Mouse (Mus musculus) adrenal gland, adult 8-10 months (tissue): ENCODE results near the gene Rnf141. TPM values are rescaled to one million over a fixed set of nuclear protein-coding genes. Genes with fewer than 3 reads are reported as not detected.

Source experiments
- DNase-seq: peaks from one replicate; pipeline ENCODE4 v3.0.0; 2022
- microRNA-seq, 2 experiments: library from miRNA; unstranded; fragments of <30 nt; microRNA quantifications; one replicate each; pipeline ENCODE4 v1.2.0; 2022
- total RNA-seq, 4 experiments: library from RNA; stranded (reverse); gene quantifications; 2 replicates each; pipeline ENCODE4 v1.2.4; 2022

The Rnf141 gene
- total RNA-seq, 4 experiments from 2014 or later: 62.0 to 88.2 (median 80.4) TPM

- DNase-seq: no peak
These were observed 87.8 kb downstream of the Rnf141 start for GRCm38 (mm10) chr7:110756440-110756839.

DNA sequence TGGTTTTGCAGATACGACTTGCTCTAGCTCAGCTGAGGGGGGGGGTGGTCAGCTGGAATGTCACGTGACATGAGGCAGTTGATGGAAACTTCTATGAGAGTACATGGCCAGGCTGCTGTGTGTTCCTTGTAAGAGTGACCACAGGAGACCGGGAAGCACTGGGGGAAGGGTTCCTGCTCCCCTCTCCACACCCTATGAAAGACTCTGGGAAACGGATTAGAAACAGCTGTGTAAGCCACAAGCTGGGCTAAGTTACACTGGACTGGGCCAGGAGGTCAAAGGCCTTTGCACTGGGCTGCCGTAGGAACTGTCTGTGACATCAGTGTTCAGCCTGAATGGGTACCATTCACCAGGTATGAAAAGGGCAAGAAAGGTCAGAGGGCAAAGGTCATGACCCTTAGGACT lies 90.3 kb downstream of the Rnf141 start:
- DNase-seq: no peak

DNA sequence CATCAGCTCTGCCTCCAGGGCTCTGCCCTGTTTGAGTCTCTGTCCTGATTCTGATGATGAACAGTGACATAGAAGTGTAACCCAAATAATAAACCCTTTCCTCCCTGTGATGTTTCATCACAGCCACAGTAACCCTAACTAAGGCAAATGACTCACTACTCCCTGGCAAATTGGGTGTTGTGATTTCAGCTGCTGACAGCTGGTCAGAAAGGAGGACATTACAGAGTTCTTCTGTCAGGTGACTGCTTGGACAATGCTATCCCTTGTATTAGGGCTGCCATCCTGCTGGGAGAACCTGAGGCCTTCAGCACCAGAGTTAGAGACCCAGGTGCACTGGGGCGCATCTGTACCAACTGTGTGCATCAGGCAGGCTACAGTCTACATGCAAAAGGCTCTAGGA lies 90.9 kb downstream of the Rnf141 start:
- DNase-seq: no peak

DNA sequence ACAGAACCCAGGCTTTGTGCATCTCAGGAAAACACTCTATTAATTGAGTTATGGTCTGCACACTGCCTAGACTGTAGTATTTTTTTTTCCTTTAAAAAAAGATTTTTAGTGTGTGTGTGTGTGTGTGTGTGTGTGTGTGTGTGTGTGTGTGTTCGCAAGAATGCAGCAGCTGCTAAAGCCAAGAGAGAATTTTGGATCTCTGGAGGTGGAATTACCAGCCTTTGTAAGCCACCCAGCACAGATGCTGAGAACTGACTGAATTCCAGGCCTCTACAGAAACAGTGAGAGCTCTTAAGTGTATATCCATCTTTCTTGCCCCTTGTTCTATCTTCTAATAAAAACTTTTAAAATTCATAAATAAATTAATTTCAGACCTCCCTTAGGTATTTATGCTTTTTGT lies 92.6 kb downstream of the Rnf141 start:
- DNase-seq: no peak

GRCm38 (mm10) chr7:110750834-110751233 lies 93.4 kb downstream of the Rnf141 start:
- DNase-seq: no peak

Small RNAs within 50 kb of the gene (microRNA-seq; reads per million reads assigned to microRNA genes)
- 0 reads per million in 2 experiments for gene Gm47282

Other genes with a start within 250 kb of the Rnf141 start
- gene Sbf2, start 229.5 kb downstream of the Rnf141 start, total RNA-seq: 10 to 100 TPM; 39.5 to 68.9 (median 55.1) TPM
- 10 to 100 TPM; 21.2 to 81.4 (median 35.9) TPM for gene Adm, start 216.8 kb downstream of the Rnf141 start, total RNA-seq
- gene Ampd3, start 76.3 kb downstream of the Rnf141 start, total RNA-seq: 10 to 100 TPM; 17.8 to 53.3 (median 39.2) TPM
- gene Lyve1, start 18.8 kb upstream of the Rnf141 start, total RNA-seq: 10 to 100 TPM in 1 of 4 experiments, 1 to 10 TPM in 3; 1.9 to 12.4 (median 7.3) TPM
- 10 to 100 TPM; 11.5 to 16.7 (median 13.7) TPM for gene Mrvi1, start 138.0 kb upstream of the Rnf141 start, total RNA-seq
- 10 to 100 TPM; 37.4 to 52.6 (median 44.0) TPM for gene Ctr9, start 184.5 kb upstream of the Rnf141 start, total RNA-seq
- 100 to 1,000 TPM; 727 to 811 (median 783) TPM for gene Eif4g2, start 238.6 kb upstream of the Rnf141 start, total RNA-seq